Mouse (Mus musculus) embryo, embryonic 10.5 days (tissue): Measurements from ENCODE around the gene Tfrc.
"Not testable (repeated sequence)": the region's sequence is repeated elsewhere in the genome, so short reads cannot be mapped to it uniquely, and the experiment has no call there.

Experiments used
- DNase-seq: peaks from one replicate; pipeline ENCODE4 v3.0.0-alpha.2; 2015; ENCODE audit warnings: low spot score

The Tfrc gene

DNA sequence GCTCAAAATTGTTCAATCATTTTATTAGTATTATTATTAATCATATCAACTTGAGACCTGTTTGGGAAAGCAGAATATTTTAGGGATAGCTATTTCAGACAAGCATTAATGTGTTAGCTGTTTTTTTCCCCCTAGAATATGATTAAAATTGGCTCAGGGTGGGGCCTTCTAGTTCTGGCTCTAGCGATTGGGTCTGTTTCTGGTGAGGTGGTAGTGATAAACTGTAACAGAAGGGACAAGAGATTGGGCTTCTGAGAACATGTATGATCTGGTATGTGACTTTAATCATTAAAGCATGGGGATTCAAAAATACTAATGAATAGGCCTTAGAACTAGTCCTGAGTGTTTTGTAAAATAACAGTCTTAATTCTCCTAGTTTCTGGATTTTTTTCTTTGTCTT is 3.3 kb downstream of the Tfrc start:
- no peak for DNase-seq

DNA sequence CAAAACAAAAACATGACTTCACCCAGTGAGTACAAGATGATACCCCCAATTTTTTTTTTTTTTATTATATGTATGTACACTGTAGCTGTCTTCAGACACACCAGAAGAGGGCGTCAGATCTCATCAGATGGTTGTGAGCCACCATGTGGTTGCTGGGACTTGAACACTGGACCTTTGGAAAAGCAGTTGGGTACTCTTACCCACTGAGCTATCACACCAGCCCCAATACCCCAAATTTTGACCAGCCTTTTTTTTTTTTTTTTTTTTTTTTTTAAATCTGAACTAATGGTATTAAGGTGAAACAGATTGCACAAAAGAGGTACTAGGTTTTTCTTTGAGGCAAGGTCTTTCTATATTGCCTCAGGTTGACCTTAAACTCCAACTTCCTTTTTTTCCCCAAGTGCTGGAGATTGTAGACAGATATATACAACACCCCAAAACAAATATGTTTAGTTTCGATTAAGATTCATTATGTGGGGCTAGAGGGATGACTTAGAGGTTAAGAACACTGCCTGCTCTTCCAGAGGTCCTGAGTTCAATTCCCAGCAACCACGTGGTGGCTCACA is 4.6 kb downstream of the Tfrc start:
- DNase-seq = no peak

GRCm38 (mm10) chr16:32614047-32614446 is 5.3 kb downstream of the Tfrc start:
- no peak for DNase-seq

DNA sequence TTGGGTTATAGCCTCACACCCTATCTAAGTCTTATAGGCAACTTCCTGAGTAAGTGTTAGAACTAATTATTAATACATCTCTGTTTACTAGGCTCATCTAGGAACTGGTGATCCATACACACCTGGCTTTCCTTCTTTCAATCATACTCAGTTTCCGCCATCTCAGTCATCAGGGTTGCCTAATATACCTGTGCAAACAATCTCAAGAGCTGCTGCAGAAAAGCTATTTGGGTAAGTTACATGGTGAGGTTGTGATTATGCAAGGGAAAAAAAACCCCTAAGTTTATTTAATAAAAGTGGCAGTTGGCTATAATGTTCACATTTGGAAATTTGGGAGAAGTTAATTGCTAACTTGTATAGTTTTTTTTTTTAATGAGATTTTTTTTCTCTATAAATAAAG is 10.2 kb downstream of the Tfrc start:
- no peak for DNase-seq

GRCm38 (mm10) chr16:32628140-32628539 is 19.4 kb downstream of the Tfrc start:
- DNase-seq = no peak

DNA sequence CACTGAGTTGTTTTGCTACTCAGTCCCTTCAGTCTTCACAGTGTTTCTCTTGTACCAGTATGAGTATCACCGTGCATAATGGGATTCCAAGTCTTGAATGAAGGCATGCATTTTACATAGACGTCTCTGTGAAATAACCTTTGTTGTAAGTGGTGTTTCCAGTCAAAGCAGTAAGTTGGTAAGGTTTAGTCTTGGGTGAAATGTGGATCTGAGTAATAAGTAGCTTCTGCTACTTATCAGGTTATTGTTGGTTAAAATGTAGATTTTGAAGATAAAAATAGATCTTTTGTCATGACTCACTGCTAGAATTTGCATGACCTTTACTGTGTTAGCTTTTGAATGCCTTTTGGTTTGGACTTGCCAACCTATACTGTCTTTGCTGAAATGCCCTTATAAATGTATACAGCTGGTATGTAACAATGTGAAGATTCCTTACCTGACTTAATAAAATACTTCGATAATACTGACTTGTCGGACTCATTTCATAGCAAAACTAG is 23.7 kb downstream of the Tfrc start:
- no peak for DNase-seq

DNA sequence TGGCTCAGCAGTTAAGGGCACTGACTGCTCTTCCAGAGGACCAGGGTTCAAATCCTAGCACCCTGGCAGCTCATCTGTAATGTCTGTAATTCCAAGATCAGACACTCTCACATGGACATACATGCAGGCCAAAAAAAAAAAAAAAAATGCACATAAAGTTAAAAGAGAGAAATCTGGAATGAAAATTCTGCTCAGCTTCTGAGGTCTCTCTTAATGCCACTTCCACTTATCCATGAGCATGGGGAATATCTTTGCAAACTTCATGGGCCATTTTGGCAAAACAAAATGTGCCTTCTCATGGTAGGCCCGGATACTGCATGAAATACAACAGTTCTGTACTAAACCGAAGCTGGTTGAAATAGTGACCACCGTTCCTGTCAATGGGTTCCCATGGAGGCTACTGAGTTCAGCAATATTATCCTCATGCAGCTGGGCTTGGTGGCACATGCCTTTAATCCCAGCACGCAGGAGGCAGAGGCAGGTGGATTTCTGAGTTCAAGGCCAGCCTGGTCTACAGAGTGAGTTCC is 24.8 kb downstream of the Tfrc start:
- DNase-seq = no peak

DNA sequence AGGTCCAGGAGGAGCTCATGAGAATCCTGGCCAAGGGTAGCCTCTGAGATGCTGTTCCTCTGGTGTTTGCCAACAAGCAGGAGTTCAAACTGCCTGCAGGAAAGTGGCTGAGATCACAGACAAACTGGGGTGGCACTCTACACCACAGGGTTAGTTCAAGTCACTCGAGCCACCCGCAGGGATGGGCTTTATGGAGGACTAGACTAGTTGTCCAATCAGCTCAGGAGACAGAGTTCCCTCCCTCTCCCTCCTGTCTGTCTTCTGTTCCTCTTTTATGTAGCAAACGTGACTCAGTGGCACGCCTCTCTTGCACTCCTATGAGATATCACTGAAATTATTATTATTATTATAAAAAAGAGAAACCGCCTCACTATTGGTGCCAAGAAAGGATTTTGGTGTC is 25.5 kb downstream of the Tfrc start:
- DNase-seq = no peak

DNA sequence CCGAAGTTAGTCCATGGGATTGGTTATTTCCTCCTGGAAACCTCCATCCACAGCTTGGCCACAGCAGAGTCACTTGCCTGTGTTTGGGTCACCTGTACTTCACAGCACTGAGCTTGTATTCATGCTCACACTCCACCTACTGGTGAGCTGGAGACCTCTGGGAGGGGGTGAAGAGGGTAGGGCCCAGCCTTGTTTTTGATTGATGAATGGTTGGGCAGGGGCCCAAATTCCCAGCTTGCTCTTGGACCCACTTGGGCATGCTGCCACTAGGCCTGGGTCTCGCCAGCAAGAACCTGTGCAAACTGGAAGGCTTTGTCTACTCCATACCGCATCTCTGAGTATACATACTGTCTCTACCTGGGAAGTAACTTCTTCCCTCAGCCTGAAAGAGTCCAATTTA is 26.6 kb downstream of the Tfrc start:
- DNase-seq = no peak

DNA sequence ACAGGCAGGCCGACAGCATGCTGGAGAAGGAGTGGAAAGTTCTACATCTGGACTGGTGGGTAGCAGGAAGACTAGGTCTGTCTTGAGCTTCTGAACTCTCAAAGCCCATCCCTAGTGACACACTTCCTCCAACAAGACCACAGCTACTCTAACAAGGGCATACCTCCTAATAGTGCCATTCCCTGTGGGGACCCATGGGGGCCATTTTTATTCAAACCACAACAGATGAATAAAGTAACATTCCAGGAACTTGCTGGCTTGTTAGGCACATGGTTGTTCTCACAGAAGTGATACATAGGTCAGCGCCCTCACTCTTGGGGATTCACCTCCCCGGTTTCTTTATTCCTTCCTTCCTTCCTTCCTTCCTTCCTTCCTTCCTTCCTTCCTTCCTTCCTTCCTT is 27.6 kb downstream of the Tfrc start:
- DNase-seq = no peak

DNA sequence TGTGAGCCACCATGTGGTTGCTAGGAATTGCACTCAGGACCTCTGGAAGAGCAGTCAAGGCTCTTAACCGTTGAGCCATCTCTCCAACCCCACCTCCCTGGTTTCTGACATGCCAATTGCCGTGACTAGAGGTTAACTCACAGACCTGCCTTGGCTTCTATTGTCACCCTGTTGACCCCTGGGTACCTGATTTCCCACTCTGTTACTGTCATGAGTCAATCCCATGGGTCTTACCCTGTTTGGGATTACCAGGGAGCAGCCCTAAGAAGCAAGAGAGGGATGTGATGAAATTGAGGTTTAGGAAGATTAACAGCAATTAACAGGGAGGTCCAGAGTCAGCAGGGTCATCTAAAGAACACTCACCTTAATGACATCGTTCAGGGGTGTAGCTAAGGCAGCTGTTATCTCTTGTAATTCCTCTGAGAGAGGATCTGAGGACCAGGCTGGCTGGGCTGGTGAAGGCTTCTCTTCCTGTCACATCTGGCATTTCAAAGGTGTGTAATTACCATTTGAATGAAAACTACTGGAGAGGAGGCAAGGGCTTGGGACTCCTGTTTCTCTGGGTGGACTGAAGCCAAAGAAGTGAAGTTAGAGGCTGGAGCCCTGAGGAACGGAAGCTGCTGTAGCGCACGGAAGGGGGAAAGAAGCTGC is 28.3 kb downstream of the Tfrc start:
- DNase-seq = no peak

GRCm38 (mm10) chr16:32638476-32638875 is 29.8 kb downstream of the Tfrc start:
- DNase-seq = peak; percentile 96

DNA sequence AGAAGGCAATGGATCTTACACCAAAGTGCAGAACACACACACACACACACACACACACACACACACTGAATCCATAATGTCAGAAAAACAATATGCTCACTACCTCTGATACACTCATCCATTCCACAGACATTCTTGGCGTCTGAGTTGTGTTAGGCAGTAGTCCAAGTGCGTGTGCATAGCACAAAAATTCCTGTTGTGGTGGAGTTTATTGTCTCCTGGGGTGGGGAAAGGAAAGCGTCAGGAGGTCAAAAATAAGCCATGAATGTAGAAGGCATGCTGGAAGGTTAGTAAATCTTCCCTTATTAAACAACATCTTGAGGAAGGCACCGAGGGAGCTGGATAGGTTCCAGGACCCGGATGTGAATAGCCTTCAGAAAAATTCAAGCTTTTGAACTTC is 31.4 kb downstream of the Tfrc start:
- DNase-seq = no peak

- DNase-seq = not testable (repeated sequence)
Measured at GRCm38 (mm10) chr16:32640683-32641082, 32.0 kb downstream of the Tfrc start.

- DNase-seq = no peak
Measured at GRCm38 (mm10) chr16:32641440-32642219, 32.9 kb downstream of the Tfrc start.

DNA sequence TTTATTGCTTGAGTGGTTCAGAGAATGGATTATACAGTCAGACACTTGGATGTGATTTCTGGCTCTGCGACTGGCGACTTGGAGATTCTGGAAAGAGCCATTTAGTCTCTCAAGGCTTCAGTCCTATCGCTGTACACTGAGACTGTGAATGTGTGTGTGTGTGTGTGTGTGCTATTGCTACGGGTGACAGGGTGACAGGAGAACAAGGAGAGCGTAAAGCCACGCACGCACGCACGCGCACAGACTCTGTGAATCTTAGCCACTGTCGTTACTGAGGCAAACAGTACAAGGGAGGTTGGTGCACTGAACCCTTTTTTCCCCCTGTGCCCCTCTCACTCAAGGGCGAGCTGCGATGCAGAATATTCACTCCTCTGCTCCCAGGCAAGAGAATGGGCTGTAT is 33.6 kb downstream of the Tfrc start:
- no peak for DNase-seq

DNA sequence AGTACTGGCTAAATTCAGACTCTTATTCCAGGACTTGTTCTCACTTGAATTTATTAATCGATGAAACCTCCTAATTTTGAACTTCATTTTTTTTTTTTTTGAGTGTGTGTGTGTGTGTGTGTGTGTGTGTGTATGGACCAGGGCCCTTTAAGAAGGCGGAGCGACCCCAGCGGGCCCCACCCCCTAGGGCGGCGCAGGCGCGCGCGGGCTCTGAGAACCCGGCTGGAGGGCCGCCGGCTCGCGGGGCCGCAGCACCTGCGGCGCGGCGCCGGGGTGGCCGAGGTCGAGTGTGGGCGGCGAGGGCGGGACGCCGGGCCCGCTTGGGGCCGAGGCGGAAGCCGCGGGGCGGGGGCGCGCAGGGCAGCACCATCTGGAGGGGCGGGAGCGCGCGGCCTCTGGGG is 34.9 kb downstream of the Tfrc start, which contains the start of gene Tnk2:
TSS of gene Tnk2 (plus strand) at position 214 of the 401 bp plus-strand sequence.
- peak; percentile 90 for DNase-seq

- peak; percentile 66 for DNase-seq
Measured at GRCm38 (mm10) chr16:32644069-32644800, 35.5 kb downstream of the Tfrc start.

DNA sequence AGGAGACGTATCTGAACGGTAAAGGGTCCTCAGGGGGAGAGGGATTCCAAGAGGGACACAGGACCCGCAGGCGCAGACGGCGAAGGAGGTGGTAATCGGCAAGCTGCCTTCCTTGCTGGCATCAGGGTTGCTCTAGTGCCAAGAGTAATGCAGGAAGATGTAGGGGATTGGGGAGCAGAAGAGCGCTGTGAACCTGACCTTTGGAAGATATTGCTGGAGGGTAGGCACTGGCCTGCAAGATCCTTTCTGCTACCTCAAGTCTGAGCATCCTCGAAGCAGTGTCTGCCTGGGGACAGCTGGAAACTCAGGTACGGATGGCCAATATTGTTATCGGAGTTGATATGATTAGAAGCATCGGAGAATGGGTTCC is 36.1 kb downstream of the Tfrc start:
- no peak for DNase-seq

- DNase-seq = no peak
Measured at GRCm38 (mm10) chr16:32645361-32645914, 36.7 kb downstream of the Tfrc start.

GRCm38 (mm10) chr16:32646014-32646413 is 37.3 kb downstream of the Tfrc start:
- no peak for DNase-seq

GRCm38 (mm10) chr16:32647712-32648111 is 39.0 kb downstream of the Tfrc start:
- no peak for DNase-seq
